Mouse (Mus musculus) kidney, postnatal 10 days (tissue): ENCODE results near the gene H2-Ab1.
"Not testable (repeated sequence)": the region's sequence is repeated elsewhere in the genome, so short reads cannot be mapped to it uniquely, and the experiment has no call there.

Experiments
- DNase-seq: peaks from one replicate; pipeline ENCODE4 v3.0.0; 2021; ENCODE audit warnings: mixed read lengths

Gene H2-Ab1

GRCm38 (mm10) chr17:34257594-34258375, at the start of gene H2-Ab1:
TSS of gene H2-Ab1 (plus strand) at chr17:34257689.
- DNase-seq = peak; percentile 88

DNA sequence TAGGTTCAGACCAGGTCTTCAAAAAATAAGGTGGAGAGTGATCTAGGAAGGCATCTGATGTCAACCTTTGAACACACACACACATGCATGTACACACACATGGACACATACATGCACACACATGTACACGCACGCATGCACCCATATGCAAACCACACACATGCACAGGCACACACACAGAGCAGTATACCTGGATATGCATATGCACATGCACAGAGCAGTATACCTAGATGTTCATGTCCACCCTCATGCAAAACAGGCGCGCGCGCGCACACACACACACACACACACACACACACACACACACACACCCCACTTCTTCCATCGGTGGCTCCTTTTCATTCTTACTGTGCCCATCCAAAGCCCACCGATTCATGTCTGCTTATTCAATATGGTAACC, 49.6 kb upstream of the H2-Ab1 start:
- peak; percentile 2 for DNase-seq

DNA sequence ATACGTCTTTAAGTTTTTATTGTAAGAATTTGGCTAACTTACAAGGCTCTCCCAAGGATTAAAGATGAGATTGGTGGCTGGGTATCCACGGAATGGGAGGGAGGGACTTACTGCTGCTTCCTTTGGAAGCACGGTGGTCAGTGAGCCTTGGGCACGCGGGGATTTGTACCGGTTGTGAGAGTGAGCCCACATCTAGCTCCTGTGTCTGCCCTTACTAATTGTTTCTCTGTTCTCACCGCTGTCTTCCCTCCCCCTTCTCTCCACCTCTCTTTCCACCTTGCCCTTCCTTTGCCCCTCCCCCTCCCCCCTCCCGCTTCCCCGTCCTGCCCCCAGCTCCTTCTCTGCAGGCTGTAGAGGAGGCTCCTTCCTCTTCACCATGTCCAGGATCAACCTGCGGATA, 49.1 kb upstream of the H2-Ab1 start:
- DNase-seq = peak; percentile 3

GRCm38 (mm10) chr17:34209680-34210079, 47.8 kb upstream of the H2-Ab1 start:
- DNase-seq = peak; percentile 11

DNA sequence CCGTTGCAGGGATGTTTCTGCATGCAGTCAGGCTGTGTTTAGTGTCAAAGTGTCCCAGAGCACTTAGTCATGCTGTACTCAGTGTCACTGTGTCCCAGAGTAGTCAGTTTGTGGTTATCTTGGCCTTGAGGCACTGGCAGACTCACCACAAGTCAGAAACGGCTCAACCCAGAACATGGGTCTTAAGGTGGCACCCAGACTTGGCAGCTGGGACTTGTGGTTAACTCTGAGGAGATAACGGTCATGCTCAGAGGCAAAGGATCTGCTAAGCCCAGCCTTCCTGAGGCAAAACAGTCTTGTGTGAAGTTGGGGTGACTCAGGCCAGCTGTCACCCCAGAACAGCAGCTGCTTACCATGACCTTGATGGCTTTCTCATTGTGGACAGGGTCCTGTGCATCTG, 46.9 kb upstream of the H2-Ab1 start:
- DNase-seq = no peak

- DNase-seq = peak; percentile 7
Measured at GRCm38 (mm10) chr17:34211746-34212365, 45.6 kb upstream of the H2-Ab1 start.

- DNase-seq = no peak
Measured at GRCm38 (mm10) chr17:34213936-34214335, 43.6 kb upstream of the H2-Ab1 start.

DNA sequence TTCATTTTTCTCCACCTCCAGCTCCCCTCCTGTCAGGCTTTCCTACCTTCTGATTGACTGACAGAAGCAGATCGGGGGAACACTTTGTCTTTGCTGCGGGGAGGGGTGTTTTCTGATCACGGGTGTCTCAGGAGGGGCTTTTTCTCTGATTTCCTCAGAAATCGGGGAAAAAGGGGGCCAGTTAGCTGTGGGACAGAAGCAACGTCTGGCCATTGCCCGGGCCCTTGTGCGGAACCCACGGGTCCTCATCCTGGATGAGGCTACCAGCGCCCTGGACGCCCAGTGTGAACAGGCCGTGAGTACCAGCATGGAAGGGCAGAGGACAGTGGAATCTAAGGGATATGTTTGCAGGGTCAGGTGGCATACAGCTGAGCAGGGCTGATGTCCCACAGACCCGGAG, 42.3 kb upstream of the H2-Ab1 start:
- peak; percentile 3 for DNase-seq

DNA sequence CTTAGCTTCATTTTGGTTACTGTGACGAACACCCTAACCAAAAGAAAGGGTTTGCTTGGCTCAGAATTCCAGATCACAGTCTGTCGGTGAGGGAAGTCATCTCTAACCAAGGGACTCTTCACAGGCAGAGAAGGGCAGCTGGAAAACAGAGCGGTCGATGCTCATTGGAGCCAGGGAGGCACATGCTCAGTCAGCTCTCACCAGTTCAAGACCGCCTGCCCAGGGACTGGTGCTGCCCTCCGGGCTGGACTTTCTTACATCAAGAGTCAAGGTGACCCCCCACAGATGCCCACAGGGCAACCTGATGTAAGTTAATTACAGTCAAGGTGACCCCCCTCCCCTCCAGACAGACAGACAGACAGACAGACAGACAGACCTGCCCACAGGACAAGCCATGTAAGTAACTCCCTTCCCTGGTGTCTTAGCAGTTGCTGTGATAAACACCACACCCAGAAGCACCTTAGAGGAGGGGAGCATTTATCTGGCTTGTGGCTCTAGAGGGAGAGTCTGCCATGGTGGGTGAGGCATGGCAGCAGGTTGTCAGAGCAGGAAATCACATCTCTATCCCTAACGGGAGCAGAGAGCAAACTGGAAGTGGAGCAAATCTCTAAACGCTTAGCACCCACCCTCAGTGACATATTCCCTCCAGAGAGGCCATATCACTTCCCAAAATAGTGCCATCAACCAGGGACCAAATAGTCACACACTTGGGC, 40.1 kb upstream of the H2-Ab1 start:
- DNase-seq = no peak

GRCm38 (mm10) chr17:34217986-34218385, 39.5 kb upstream of the H2-Ab1 start:
- DNase-seq = no peak

DNA sequence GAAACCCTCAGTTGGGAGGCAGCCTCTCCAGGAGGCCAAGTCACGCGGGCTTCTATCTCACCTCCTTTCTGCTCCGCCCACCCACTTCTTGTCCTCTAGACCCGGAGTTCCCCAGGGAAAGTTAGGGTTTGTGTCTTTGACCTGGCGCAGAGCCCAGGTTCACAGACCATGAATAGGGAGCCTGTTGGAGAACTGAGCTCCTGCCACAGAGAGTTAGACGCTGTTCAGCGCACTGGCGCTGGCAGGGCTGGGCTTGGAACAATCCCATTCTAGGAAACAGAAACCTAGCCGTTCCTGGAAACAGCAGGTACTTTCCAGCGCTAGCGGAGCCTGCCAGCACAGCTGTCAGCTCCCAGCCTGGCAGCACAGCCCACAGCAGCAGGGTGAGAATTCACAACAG, 38.8 kb upstream of the H2-Ab1 start:
- DNase-seq = peak; percentile 66

- DNase-seq = peak; percentile 77
Measured at GRCm38 (mm10) chr17:34219096-34219495, 38.4 kb upstream of the H2-Ab1 start.

DNA sequence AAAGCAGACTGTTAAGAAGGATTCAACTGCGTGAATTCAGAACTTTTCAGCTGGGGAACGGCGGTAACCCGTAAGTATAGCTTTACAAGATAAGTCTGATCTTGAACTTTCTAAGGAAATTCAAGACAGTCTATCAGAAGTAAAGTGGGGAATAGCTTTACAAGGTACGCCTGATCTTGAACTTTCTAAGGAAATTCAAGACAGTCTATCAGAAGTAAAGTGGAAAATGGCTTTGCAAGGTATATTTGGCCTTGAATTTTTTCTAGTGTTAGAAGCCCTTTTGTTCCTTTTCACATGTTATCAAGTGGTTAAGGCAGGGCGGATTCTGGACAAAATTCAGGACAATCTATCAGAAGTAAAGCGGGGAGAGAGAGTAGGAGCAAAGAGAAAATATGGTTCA, 37.7 kb upstream of the H2-Ab1 start:
- DNase-seq = not testable (repeated sequence)

DNA sequence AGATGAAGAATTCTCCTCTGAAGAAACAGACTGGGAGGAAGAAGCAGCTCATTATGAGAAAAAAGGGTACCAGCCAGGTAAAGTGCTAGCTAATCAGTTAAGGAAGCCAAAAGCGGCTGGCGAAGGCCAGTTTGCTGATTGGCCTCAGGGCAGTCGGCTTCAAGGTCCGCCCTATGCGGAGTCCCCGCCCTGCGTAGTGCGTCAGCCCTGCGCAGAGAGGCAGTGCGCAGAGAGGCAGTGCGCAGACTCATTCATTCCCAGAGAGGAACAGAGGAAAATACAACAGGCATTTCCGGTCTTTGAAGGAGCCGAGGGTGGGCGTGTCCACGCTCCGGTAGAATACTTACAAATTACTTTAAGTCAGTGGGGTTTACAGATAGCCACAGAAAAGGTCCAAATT, 37.1 kb upstream of the H2-Ab1 start:
- not testable (repeated sequence) for DNase-seq

DNA sequence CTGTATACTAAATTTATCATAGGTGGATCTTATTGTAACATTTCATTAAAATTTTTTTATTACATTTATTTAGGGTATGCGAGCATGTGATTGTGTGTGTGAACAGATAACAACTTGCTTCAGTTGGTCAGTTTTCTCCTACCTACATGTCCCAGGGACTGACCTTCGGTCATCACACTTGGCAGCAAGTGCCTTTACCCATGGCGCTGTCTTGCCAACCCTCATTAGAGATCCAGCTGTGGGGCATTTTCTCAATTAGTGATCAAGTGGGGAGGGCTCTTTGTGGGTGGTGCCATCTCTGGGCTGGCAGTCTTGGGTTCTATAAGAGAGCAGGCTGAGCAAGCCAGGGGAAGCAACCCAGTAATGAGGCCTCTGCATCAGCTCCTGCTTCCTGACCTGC, 32.7 kb upstream of the H2-Ab1 start:
- DNase-seq = no peak

DNA sequence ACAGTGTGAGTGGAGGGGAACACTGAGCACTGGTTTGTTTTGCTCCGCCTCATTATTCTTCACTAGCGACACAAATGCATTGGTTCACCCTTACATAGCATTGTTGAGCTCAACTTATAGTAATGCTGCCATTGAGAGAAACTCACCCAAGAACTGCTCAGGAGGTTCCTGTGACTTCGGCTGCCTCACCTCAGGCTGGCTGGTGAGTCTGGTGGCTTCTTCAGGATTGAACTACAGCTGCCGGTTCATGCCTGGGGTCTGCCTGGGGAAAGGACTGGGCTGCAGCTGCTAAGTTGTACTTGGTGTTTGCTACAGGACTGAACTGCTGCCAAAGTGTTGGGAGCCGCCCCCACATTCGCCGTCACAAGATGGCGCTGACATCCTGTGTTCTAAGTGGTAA, 32.1 kb upstream of the H2-Ab1 start:
- DNase-seq = no peak

- not testable (repeated sequence) for DNase-seq
Measured at GRCm38 (mm10) chr17:34225911-34226310, 31.6 kb upstream of the H2-Ab1 start.

- not testable (repeated sequence) for DNase-seq
Measured at GRCm38 (mm10) chr17:34230971-34231370, 26.5 kb upstream of the H2-Ab1 start.

- not testable (repeated sequence) for DNase-seq
Measured at GRCm38 (mm10) chr17:34232021-34232420, 25.5 kb upstream of the H2-Ab1 start.

- peak; percentile 88 for DNase-seq
Measured at GRCm38 (mm10) chr17:34234926-34235325, 22.6 kb upstream of the H2-Ab1 start.

GRCm38 (mm10) chr17:34236691-34237090, 20.8 kb upstream of the H2-Ab1 start:
- peak; percentile 26 for DNase-seq

- DNase-seq = no peak
Measured at GRCm38 (mm10) chr17:34237741-34238140, 19.7 kb upstream of the H2-Ab1 start.

DNA sequence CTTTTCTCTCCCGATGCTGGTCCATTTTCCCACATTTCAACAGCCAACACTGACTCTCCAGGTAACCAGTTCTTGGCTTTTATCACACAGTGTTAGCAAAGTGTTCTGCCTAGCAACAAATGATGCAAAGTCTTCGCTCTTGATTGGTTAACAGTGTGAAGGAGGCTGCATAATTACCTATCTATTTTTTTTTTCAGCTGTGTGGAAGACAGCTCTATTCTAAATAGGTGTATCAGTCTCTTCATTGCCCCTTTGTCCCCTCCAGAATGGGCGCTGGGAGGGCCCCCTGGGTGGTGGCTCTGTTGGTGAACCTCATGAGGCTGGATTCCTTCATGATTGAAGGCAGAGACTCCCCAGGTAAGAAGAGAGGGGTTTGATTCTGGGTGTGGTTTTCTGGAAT, 18.8 kb upstream of the H2-Ab1 start, which contains the start of gene H2-Ob:
Gene H2-Ob (plus strand): TSS at position 198 of the 400 bp plus-strand sequence.
- DNase-seq = peak; percentile 56

- DNase-seq = no peak
Measured at GRCm38 (mm10) chr17:34239601-34240041, 17.9 kb upstream of the H2-Ab1 start.
